9 mouse cellular contexts compared by ENCODE assay signal in genomic region chr4:98003323-98004107, GRCm38 (mm10).
DNase-seq lines count a peak whose midpoint lies in the region; ATAC-seq lines count a peak whose summit lies in the region.
"Had no signal": no experiment of that assay in that cellular context is flagged by ENCODE, and none has a peak within 500 bp of the region (broad histone marks: within the 10 kb centered on the region; RNA-seq: fewer than 3 reads in every experiment).

No protein-coding gene starts in this region.

- ATAC-seq in heart, embryonic 16.5 days (replicated peaks; ENCODE audit: extremely low read depth, insufficient read depth, low FRiP score), result peak; percentile 73
- no peak for ATAC-seq in erythroid progenitor cell, adult 5-6 weeks (replicated peaks; ENCODE audit: low FRiP score, poor library complexity, severe bottlenecking)

- H3K4me3 ChIP-seq in heart, embryonic 16.5 days (ENCODE audit: low read length), result no peak overlapping the region
- no peak overlapping the region for H3K4me3 ChIP-seq in midbrain, embryonic 10.5 days
- H3K4me3 ChIP-seq: megakaryocyte, embryonic 14.5 days had no signal

- peak overlapping the region; percentile 66 for H3K9ac ChIP-seq in heart, embryonic 16.5 days (ENCODE audit: low read length)

- DNase-seq in NIH3T3 (ENCODE audit: low read depth), result peak; percentile 39
- peak; percentile 48 for DNase-seq in embryo, embryonic 9.5 days (ENCODE audit: extremely low spot score)
- peak; percentile 29 for DNase-seq in kidney, postnatal 14 days
- DNase-seq in midbrain, embryonic 10.5 days (ENCODE audit: low spot score), result peak; percentile 33
- DNase-seq in urinary bladder, postnatal 25 days (ENCODE audit: low spot score), result no peak
- no peak for DNase-seq in cerebellum, postnatal 25 days

- peaks cover 39% of the 10 kb centered on the region for H3K4me1 ChIP-seq in heart, embryonic 16.5 days (ENCODE audit: control insufficient read depth, insufficient read depth, low read length)
- peaks cover 27% of the 10 kb centered on the region for H3K4me1 ChIP-seq in midbrain, embryonic 10.5 days

- H3K27ac ChIP-seq in heart, embryonic 16.5 days (ENCODE audit: low read length), result peak overlapping the region; percentile 97
- H3K27ac ChIP-seq in midbrain, embryonic 10.5 days (replicated peaks), result peak overlapping the region; percentile 80

- H3K9me3 ChIP-seq in heart, embryonic 16.5 days (replicated peaks; ENCODE audit: control insufficient read depth, low read length), result no peaks in the 10 kb centered on the region
- no peaks in the 10 kb centered on the region for H3K9me3 ChIP-seq in midbrain, embryonic 10.5 days (replicated peaks)
- H3K9me3 ChIP-seq: megakaryocyte, embryonic 14.5 days had no signal

- no peaks in the 10 kb centered on the region for H3K27me3 ChIP-seq in heart, embryonic 16.5 days (ENCODE audit: control insufficient read depth, insufficient read depth, low read length)
- peaks cover 49% of the 10 kb centered on the region for H3K27me3 ChIP-seq in midbrain, embryonic 10.5 days (ENCODE audit: low read depth, poor library complexity, severe bottlenecking)

- peak overlapping the region; percentile 54 for H3K4me2 ChIP-seq in heart, embryonic 16.5 days (ENCODE audit: low read depth, low read length)

- 14% methylated on average over 12 of the region's 12 CpGs for WGBS in heart, embryonic 16.5 days
- 21% methylated on average over 12 of the region's 12 CpGs for WGBS in midbrain, embryonic 10.5 days

- peaks cover 4% of the 10 kb centered on the region; the same call in 1 of the 2 replicates for H3K36me3 ChIP-seq in heart, embryonic 16.5 days (ENCODE audit: control insufficient read depth, insufficient read depth)
- H3K36me3 ChIP-seq in midbrain, embryonic 10.5 days, result no peaks in the 10 kb centered on the region

Comparison
In these comparisons a context has a peak if more than half of its experiments do, and no peak if none do; other contexts are left out.
1. DNase-seq: peak in NIH3T3 (single experiment), embryo, embryonic 9.5 days (single experiment), kidney, postnatal 14 days (single experiment) and midbrain, embryonic 10.5 days (single experiment); none in urinary bladder, postnatal 25 days (single experiment) and cerebellum, postnatal 25 days (0 of 2).